ENCODE assay signal across 8 mouse cellular contexts in genomic region chr1:182095240-182095741, GRCm38 (mm10). TPM values are rescaled to one million over a fixed set of nuclear protein-coding genes. Genes with fewer than 3 reads are reported as not detected.
DNase-seq lines count a peak whose midpoint lies in the region; ATAC-seq lines count a peak whose summit lies in the region.

No protein-coding gene starts in this region.

- H3K36me3 ChIP-seq in hindbrain, embryonic 16.5 days (ENCODE audit: control insufficient read depth, insufficient read depth, low read length): no peaks in the 10 kb centered on the region

- peak; percentile 62 for ATAC-seq in hindbrain, embryonic 16.5 days

- H3K4me2 ChIP-seq in hindbrain, embryonic 16.5 days (ENCODE audit: low read length): peak overlapping the region; percentile 33

- peak overlapping the region; percentile 47; the same call in 1 of the 2 replicates for H3K27ac ChIP-seq in hindbrain, embryonic 16.5 days (ENCODE audit: low read depth, low read length)

- WGBS in hindbrain, embryonic 16.5 days: 10% methylated on average over 10 of the region's 10 CpGs

- DNase-seq in gastrocnemius, postnatal 10 days: peak; percentile 62
- DNase-seq in gastrocnemius, postnatal 25 days: no peak
- peak; percentile 38 to 52 for DNase-seq in urinary bladder, postnatal 36 days (ENCODE audit: low spot score in 2 of 2)
- DNase-seq in urinary bladder, postnatal 25 days (ENCODE audit: low spot score): no peak
- DNase-seq in lung, postnatal 4 days: peak; percentile 54 to 72
- no peak for DNase-seq in embryo, embryonic 10.5 days (ENCODE audit: low spot score)
- DNase-seq in cerebellum, adult 9-11 months: no peak

- H3K9me3 ChIP-seq in hindbrain, embryonic 16.5 days (ENCODE audit: control insufficient read depth, low read length): no peaks in the 10 kb centered on the region

- no peak overlapping the region for H3K4me3 ChIP-seq in hindbrain, embryonic 16.5 days (ENCODE audit: low read length)

- H3K9ac ChIP-seq in hindbrain, embryonic 16.5 days (ENCODE audit: low read depth, low read length): no peak overlapping the region

- H3K27me3 ChIP-seq in hindbrain, embryonic 16.5 days (replicated peaks; ENCODE audit: control insufficient read depth, insufficient read depth, low read length): no peaks in the 10 kb centered on the region

- H3K4me1 ChIP-seq in hindbrain, embryonic 16.5 days (ENCODE audit: control insufficient read depth, insufficient read depth, low read depth, low read length): peaks cover 13% of the 10 kb centered on the region

RNA-seq across cellular contexts. Expression of gene Srp9, which starts 29.2 kb away (rescaled TPM):
- 10 to 100 TPM; 37.9 to 41.8 TPM for total RNA-seq in gastrocnemius, postnatal 10 days (2021)
- total RNA-seq in gastrocnemius, postnatal 25 days (2021): 10 to 100 TPM; 34.6 to 37.0 TPM
- 125 and 134 TPM in 2 replicates for polyA plus RNA-seq in hindbrain, embryonic 16.5 days (2015; fragmentation: Nextera tagmentation; extraction: Ambion mirVana)

Comparison
In these comparisons a context has a peak if more than half of its experiments do, and no peak if none do; other contexts are left out.
1. DNase-seq: peak in gastrocnemius, postnatal 10 days (single experiment), urinary bladder, postnatal 36 days (2 of 2) and lung, postnatal 4 days (2 of 2); none in gastrocnemius, postnatal 25 days (single experiment), urinary bladder, postnatal 25 days (single experiment), embryo, embryonic 10.5 days (single experiment) and cerebellum, adult 9-11 months (single experiment).